Mouse (Mus musculus): ENCODE measurements around the gene Aldh16a1. TPM values are rescaled to one million over a fixed set of nuclear protein-coding genes. Genes with fewer than 3 reads are reported as not detected.

The Aldh16a1 gene
- polyA plus RNA-seq, 1 experiment from 2014 or later = 39.6 TPM

- Histone ChIP-seq H3K4me2 (no peak overlapping the region), H3K27me3 (replicated peaks) (peaks cover 81% of the 10 kb centered on the region), H3K9me3 (replicated peaks) (peaks cover 25% of the 10 kb centered on the region), H3K4me1 (replicated peaks) (peaks cover 25% of the 10 kb centered on the region), H3K9ac (no peak overlapping the region), H3K36me3 (peaks cover 16% of the 10 kb centered on the region), H3K27ac (ENCODE audit: poor library complexity, severe bottlenecking) (no peak overlapping the region), H3K4me3 (no peak overlapping the region)
- ATAC-seq (ENCODE audit: insufficient number of reproducible peaks, low FRiP score) = no peak
- 48% methylated on average over 11 of the region's 11 CpGs for WGBS
These were observed 11.3 kb upstream of the Aldh16a1 start for GRCm38 (mm10) chr7:45165701-45166100.

- Histone ChIP-seq H3K4me1 (replicated peaks) (peaks cover 25% of the 10 kb centered on the region), H3K4me2 (no peak overlapping the region; the same call in 1 of the 2 replicates), H3K27ac (ENCODE audit: poor library complexity, severe bottlenecking) (no peak overlapping the region), H3K9ac (no peak overlapping the region), H3K27me3 (replicated peaks) (peaks cover 74% of the 10 kb centered on the region), H3K4me3 (no peak overlapping the region), H3K36me3 (peaks cover 23% of the 10 kb centered on the region), H3K9me3 (replicated peaks) (peaks cover 17% of the 10 kb centered on the region)
- ATAC-seq (ENCODE audit: insufficient number of reproducible peaks, low FRiP score) = no peak
- 53% methylated on average over 5 of the region's 5 CpGs for WGBS
These were observed 10.4 kb upstream of the Aldh16a1 start for GRCm38 (mm10) chr7:45164833-45165232.

DNA sequence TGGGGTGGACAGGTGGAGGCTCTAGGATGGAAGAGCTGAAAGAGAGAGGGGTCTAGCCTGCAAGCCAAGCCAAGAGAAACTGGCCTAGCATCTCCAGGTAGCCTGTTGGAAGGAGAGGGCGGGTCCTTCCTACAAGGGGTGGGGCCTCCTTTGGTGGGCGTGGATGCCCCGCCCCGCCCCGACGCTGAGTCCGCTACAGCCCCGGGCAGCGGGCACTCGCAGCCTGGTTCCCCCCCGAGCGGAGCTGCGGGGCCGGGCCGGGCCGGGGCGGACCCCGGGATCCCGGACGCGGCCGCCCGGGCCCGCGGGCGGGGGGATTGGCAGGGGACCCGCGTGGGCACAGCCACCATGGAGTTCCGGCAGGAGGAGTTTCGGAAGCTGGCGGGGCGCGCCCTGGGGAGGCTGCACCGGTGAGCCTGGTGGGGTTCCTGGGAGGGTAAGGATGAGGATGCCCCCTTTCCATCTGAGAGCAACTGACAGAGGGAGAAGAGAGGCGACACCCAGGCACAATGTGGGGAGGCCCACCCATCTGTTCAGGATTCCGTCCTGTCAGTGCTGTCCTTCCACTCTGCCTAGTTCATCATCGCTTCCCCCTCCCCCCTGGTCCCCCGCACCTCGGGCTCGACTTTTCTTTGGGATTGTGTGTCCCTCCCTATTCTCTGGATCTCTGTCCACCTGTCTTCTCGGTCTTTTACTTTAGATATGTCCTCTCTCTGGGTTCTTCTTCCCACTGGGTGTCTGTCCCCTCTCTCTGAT lies 9.5 kb upstream of the Aldh16a1 start, which contains the start of gene Slc17a7:
TSS of gene Slc17a7 (plus strand) at position 215 of the 756 bp plus-strand sequence.
- Histone ChIP-seq H3K9me3 (replicated peaks) (peaks cover 7% of the 10 kb centered on the region), H3K4me3 (peak within 1 kb of the TSS; percentile 51), H3K9ac (peak within 1 kb of the TSS; percentile 72), H3K27ac (ENCODE audit: poor library complexity, severe bottlenecking) (no peak within 1 kb of the TSS), H3K36me3 (peaks cover 23% of the 10 kb centered on the region), H3K4me1 (replicated peaks) (peaks cover 25% of the 10 kb centered on the region), H3K27me3 (replicated peaks) (peaks cover 65% of the 10 kb centered on the region), H3K4me2 (peak within 1 kb of the TSS; percentile 79)
- WGBS = 1% methylated on average over 40 of the region's 41 CpGs
- peak; percentile 43; the same call in 1 of the 2 replicates for ATAC-seq (ENCODE audit: insufficient number of reproducible peaks, low FRiP score)

DNA sequence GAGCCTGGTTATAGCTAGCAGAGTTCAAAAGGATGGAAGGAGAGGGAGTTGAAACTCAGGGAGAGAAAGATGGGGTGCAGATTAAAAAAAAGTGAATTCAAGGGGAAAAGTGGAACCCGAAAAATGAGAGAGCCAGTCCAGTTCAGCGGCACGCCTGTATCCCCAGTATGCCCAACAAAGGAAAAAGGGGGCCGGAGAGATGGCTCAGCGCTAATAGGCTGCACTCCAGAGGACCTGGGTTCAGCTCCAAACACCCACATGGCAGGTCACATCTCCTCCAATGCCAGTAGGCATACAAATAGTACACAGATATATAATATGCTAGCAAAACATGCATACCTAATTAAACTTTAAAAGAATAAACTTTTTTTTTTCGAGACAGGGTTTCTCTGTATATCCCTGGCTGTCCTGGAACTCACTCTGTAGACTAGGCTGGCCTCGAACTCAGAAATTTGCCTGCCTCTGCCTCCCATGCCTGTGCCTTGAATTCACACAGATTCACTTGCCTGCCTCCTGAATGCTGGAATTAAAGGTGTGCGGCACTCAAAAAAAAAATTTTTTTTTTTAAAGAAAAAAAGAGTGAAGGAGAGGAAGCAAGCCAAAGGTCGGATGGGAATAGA lies 8.7 kb upstream of the Aldh16a1 start:
- no peak overlapping the region for H3K9ac ChIP-seq
- WGBS = 66% methylated on average over 9 of the region's 9 CpGs
- H3K27me3 ChIP-seq (replicated peaks) = peaks cover 57% of the 10 kb centered on the region
- H3K4me2 ChIP-seq = 0 out of 2 replicates have a peak overlapping the region, but pooled peaks have one; percentile 79
- no peak overlapping the region for H3K27ac ChIP-seq (ENCODE audit: poor library complexity, severe bottlenecking)
- peaks cover 29% of the 10 kb centered on the region for H3K36me3 ChIP-seq
- no peaks in the 10 kb centered on the region for H3K9me3 ChIP-seq (replicated peaks)
- no peak overlapping the region for H3K4me3 ChIP-seq
- peaks cover 25% of the 10 kb centered on the region for H3K4me1 ChIP-seq (replicated peaks)
- no peak for ATAC-seq (ENCODE audit: insufficient number of reproducible peaks, low FRiP score)

- peaks cover 35% of the 10 kb centered on the region for H3K36me3 ChIP-seq
- 29% methylated on average over 6 of the region's 6 CpGs for WGBS
- peak overlapping the region; percentile 79 for H3K4me2 ChIP-seq
- H3K27me3 ChIP-seq (replicated peaks) = peaks cover 52% of the 10 kb centered on the region
- no peak overlapping the region for H3K9ac ChIP-seq
- ATAC-seq (ENCODE audit: insufficient number of reproducible peaks, low FRiP score) = no peak; the same call in 1 of the 2 replicates
- no peaks in the 10 kb centered on the region for H3K9me3 ChIP-seq (replicated peaks)
- H3K4me1 ChIP-seq (replicated peaks) = peaks cover 25% of the 10 kb centered on the region
- peak overlapping the region; percentile 47; the same call in 1 of the 2 replicates for H3K4me3 ChIP-seq
- H3K27ac ChIP-seq (ENCODE audit: poor library complexity, severe bottlenecking) = no peak overlapping the region
These were observed 8.2 kb upstream of the Aldh16a1 start for GRCm38 (mm10) chr7:45162551-45162950.

DNA sequence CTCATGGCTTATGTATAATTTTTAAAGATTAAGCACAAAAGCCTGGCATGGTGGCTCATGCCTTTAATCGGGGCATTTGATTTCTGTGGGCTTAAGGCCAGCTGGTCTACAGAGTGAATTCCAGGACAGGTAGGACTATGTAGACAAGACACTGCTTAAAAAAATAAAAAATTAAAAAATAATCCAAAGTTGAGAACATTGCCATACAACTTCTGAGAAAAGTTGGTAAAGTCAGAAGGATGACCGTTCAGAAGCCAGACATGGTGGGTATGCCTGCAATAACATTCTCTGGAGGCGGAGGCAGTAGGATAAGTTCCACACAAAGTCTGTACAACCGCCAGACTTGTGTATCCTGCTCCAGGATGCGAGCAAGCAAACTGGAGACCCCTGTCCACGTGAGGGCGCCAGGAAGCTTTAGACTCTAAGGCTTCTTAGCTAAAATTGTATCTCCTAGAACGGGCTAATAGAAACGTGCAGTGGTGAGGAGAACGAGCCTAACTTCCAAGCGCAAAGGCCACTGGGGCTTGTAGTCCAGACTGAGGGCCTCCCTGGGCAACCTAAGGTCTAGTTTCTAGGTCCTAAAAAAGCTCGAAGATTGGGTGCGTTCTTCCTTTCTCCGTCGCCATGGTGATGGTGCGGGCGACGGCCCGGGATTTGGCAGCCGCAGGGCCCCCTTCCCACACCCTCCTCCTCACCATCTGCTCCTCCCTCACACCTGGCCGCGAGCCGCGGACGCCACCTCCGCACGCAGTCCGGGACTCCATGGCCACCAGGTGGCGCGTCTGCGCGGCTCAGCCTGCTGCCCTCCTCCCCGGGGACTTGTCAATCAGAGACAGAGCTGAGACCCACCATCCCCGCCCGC lies 7.5 kb upstream of the Aldh16a1 start:
- Histone ChIP-seq H3K27ac (ENCODE audit: poor library complexity, severe bottlenecking) (no peak overlapping the region), H3K36me3 (peaks cover 36% of the 10 kb centered on the region), H3K27me3 (replicated peaks) (peaks cover 44% of the 10 kb centered on the region), H3K4me2 (peak overlapping the region; percentile 79), H3K9me3 (replicated peaks) (no peaks in the 10 kb centered on the region), H3K9ac (no peak overlapping the region), H3K4me3 (peak overlapping the region; percentile 47), H3K4me1 (replicated peaks) (peaks cover 25% of the 10 kb centered on the region)
- peak; percentile 82 for ATAC-seq (ENCODE audit: insufficient number of reproducible peaks, low FRiP score)
- WGBS = 5% methylated on average over 35 of the region's 35 CpGs

GRCm38 (mm10) chr7:45160866-45161265 lies 6.5 kb upstream of the Aldh16a1 start:
- no peak for ATAC-seq (ENCODE audit: insufficient number of reproducible peaks, low FRiP score)
- H3K9ac ChIP-seq = no peak overlapping the region
- H3K36me3 ChIP-seq = peaks cover 39% of the 10 kb centered on the region
- peaks cover 35% of the 10 kb centered on the region for H3K27me3 ChIP-seq (replicated peaks)
- no peak overlapping the region for H3K27ac ChIP-seq (ENCODE audit: poor library complexity, severe bottlenecking)
- 95% methylated on average over 3 of the region's 3 CpGs for WGBS
- no peaks in the 10 kb centered on the region for H3K9me3 ChIP-seq (replicated peaks)
- no peak overlapping the region for H3K4me3 ChIP-seq
- peaks cover 25% of the 10 kb centered on the region for H3K4me1 ChIP-seq (replicated peaks)
- H3K4me2 ChIP-seq = no peak overlapping the region

DNA sequence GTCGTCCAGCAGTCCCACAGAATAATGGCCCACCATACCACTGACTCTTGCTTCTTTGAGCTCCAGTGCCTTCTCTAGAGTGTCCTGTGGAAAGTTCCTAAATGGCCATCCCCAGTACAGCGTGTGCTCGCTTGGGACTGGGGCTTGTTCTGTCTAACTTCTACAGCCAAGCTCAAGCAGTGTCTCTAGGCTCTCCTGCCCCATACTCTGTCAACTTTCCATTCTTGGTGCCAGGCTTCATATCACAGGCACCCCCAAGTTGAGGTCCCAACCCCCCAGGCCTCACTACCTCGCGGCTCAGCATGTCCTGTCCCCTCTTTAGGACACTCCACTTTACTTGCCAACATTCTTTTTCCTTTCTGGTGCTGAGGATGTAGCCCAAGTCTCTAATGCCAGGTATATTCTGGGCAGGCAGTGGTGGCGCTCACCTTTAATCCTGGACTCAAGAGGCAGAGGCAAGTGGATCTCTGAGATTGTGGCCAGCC lies 6.0 kb upstream of the Aldh16a1 start:
- H3K27me3 ChIP-seq (replicated peaks) = peaks cover 30% of the 10 kb centered on the region
- H3K4me2 ChIP-seq = no peak overlapping the region
- no peak overlapping the region for H3K9ac ChIP-seq
- WGBS = 92% methylated on average over 6 of the region's 6 CpGs
- H3K4me1 ChIP-seq (replicated peaks) = peaks cover 26% of the 10 kb centered on the region
- H3K36me3 ChIP-seq = peaks cover 40% of the 10 kb centered on the region
- H3K9me3 ChIP-seq (replicated peaks) = no peaks in the 10 kb centered on the region
- H3K4me3 ChIP-seq = no peak overlapping the region
- no peak overlapping the region for H3K27ac ChIP-seq (ENCODE audit: poor library complexity, severe bottlenecking)
- no peak for ATAC-seq (ENCODE audit: insufficient number of reproducible peaks, low FRiP score)

- no peak for ATAC-seq (ENCODE audit: insufficient number of reproducible peaks, low FRiP score)
- Histone ChIP-seq H3K9me3 (replicated peaks) (no peaks in the 10 kb centered on the region), H3K27ac (ENCODE audit: poor library complexity, severe bottlenecking) (no peak overlapping the region), H3K4me3 (no peak overlapping the region), H3K9ac (no peak overlapping the region), H3K36me3 (peaks cover 40% of the 10 kb centered on the region), H3K4me1 (replicated peaks) (peaks cover 21% of the 10 kb centered on the region), H3K27me3 (replicated peaks) (peaks cover 16% of the 10 kb centered on the region), H3K4me2 (no peak overlapping the region)
- WGBS = 92% methylated on average over 6 of the region's 6 CpGs
These were observed 4.6 kb upstream of the Aldh16a1 start for GRCm38 (mm10) chr7:45158991-45159390.

- no peak overlapping the region for H3K4me3 ChIP-seq
These were observed 3.1 kb upstream of the Aldh16a1 start for GRCm38 (mm10) chr7:45157459-45157858.

More at GRCm38 (mm10) chr7:45157459-45157858, 3.1 kb upstream of the Aldh16a1 start:
- no peak overlapping the region for H3K9ac ChIP-seq
- H3K27me3 ChIP-seq (replicated peaks) = 0 out of 2 replicates have a peak, but pooled peaks cover under 1% of the 10 kb centered on the region
- WGBS = 88% methylated on average over 14 of the region's 14 CpGs
- no peak for ATAC-seq (ENCODE audit: insufficient number of reproducible peaks, low FRiP score)
- H3K4me2 ChIP-seq = no peak overlapping the region
- no peaks in the 10 kb centered on the region for H3K9me3 ChIP-seq (replicated peaks)
- peaks cover 21% of the 10 kb centered on the region for H3K4me1 ChIP-seq (replicated peaks)
- H3K27ac ChIP-seq (ENCODE audit: poor library complexity, severe bottlenecking) = no peak overlapping the region
- peaks cover 40% of the 10 kb centered on the region for H3K36me3 ChIP-seq
